Mouse (Mus musculus): ENCODE measurements around the gene Spata5. TPM values are rescaled to one million over a fixed set of nuclear protein-coding genes. Genes with fewer than 3 reads are reported as not detected.

Spata5 gene
- 41.2 and 52.8 TPM in 2 replicates for polyA plus RNA-seq (2014; fragmentation: Nextera tagmentation; extraction: Ambion mirVana)

DNA sequence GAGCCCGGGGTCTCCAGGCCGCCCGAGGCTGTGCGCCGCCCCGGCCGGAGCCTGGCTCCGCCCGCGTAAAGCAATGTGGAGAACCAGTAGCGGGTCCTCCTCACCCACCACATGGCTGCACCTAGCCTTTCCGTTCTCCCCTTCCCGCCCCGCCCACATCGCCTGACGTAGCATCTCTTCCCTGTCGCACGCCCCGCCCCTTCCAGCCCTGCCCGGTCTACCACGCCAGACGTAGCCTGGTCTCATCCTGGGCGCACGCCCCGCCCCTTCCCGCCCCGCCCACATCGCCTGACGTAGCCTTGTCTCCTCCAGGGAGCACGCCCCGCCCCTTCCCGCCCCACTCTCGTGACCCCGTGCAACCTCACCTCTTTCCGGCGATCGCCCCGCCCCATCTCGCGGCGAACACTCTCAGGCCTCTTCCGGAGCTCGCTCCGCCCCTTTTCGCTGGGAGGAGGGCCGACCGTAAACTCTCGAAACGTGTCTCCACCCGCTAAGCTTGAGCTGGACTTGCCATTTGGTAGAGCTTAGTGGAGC lies at the start of gene Spata5:
TSS of gene Spata5 (plus strand) at position 439 of the 534 bp plus-strand sequence.
- WGBS = 2% methylated on average over 50 of the region's 50 CpGs
- ATAC-seq (replicated peaks; ENCODE audit: low FRiP score) (peak; percentile 91), DNase-seq (ENCODE audit: low spot score) (peak; percentile 100)
- Histone ChIP-seq H3K36me3 (ENCODE audit: control insufficient read depth, insufficient read depth, low read length) (no peaks in the 10 kb centered on the region), H3K4me1 (replicated peaks; ENCODE audit: control insufficient read depth, insufficient read depth, low read length) (peaks cover 14% of the 10 kb centered on the region), H3K9ac (ENCODE audit: low read depth, low read length) (peak within 1 kb of the TSS; percentile 87), H3K27ac (ENCODE audit: low read depth, low read length) (peak within 1 kb of the TSS; percentile 86), H3K27me3 (replicated peaks; ENCODE audit: control insufficient read depth, insufficient read depth, low read length) (no peaks in the 10 kb centered on the region), H3K4me3 (ENCODE audit: low read depth, low read length) (peak within 1 kb of the TSS; percentile 75), H3K4me2 (peak within 1 kb of the TSS; percentile 93), H3K9me3 (ENCODE audit: control insufficient read depth, low read length) (no peaks in the 10 kb centered on the region)

- Histone ChIP-seq H3K4me1 (replicated peaks; ENCODE audit: control insufficient read depth, insufficient read depth, low read length) (no peaks in the 10 kb centered on the region), H3K9me3 (ENCODE audit: control insufficient read depth, low read length) (no peaks in the 10 kb centered on the region), H3K27ac (ENCODE audit: low read depth, low read length) (no peak overlapping the region), H3K4me3 (ENCODE audit: low read depth, low read length) (no peak overlapping the region), H3K9ac (ENCODE audit: low read depth, low read length) (no peak overlapping the region), H3K36me3 (ENCODE audit: control insufficient read depth, insufficient read depth, low read length) (no peaks in the 10 kb centered on the region), H3K4me2 (no peak overlapping the region), H3K27me3 (replicated peaks; ENCODE audit: control insufficient read depth, insufficient read depth, low read length) (no peaks in the 10 kb centered on the region)
- DNase-seq (ENCODE audit: low spot score) (no peak), ATAC-seq (replicated peaks; ENCODE audit: low FRiP score) (no peak)
- WGBS = 69% methylated on average over 4 of the region's 4 CpGs
These were observed 49.3 kb upstream of the Spata5 start for GRCm38 (mm10) chr3:37370407-37370806.

DNA sequence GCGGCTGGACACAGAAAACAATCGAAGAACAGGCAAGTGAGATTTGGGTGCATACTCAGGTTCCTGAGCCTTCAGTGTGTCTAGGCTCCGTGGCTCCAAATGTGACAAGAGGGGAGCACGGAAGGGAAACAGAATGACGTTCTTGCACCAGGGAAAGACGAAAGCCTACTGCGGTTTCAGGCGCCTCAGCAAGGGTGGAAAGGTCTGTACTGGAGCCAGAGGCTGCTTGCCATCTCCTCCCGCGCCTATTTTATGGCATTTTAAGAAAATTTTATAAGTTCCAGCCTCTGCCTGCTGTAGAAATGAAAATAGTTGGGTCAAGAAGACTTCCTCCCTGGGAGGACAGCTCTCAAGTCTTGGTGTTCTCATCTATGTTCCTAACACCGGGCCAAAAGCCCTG lies 46.0 kb upstream of the Spata5 start:
- Histone ChIP-seq H3K9me3 (ENCODE audit: control insufficient read depth, low read length) (no peaks in the 10 kb centered on the region), H3K4me2 (no peak overlapping the region), H3K36me3 (ENCODE audit: control insufficient read depth, insufficient read depth, low read length) (no peaks in the 10 kb centered on the region), H3K4me3 (ENCODE audit: low read depth, low read length) (no peak overlapping the region), H3K9ac (ENCODE audit: low read depth, low read length) (no peak overlapping the region), H3K27me3 (replicated peaks; ENCODE audit: control insufficient read depth, insufficient read depth, low read length) (no peaks in the 10 kb centered on the region), H3K4me1 (replicated peaks; ENCODE audit: control insufficient read depth, insufficient read depth, low read length) (no peaks in the 10 kb centered on the region), H3K27ac (ENCODE audit: low read depth, low read length) (no peak overlapping the region)
- no peak for DNase-seq (ENCODE audit: low spot score)
- ATAC-seq (replicated peaks; ENCODE audit: low FRiP score) = no peak
- WGBS = 87% methylated on average over 11 of the region's 11 CpGs

DNA sequence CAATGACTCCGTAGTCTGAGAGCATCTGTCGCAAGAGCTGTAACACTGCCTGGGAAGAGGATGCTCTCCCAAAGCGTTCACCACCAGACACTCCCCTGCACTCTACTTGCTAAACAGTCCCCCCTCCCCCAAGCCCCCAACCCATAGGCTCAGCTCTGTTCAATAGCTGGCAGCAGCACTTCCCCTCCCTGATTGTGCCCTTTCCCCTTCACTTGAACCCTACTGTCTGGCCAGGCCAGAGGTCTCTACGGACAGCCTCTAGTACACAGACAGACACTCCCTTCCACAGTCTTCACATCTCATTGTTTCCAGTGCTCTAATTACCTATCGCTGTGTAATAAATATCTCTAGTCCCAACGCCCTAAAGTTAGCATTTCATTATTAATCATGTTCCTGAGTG lies 41.8 kb upstream of the Spata5 start:
- H3K36me3 ChIP-seq (ENCODE audit: control insufficient read depth, insufficient read depth, low read length) = no peaks in the 10 kb centered on the region
- no peak overlapping the region for H3K9ac ChIP-seq (ENCODE audit: low read depth, low read length)
- ATAC-seq (replicated peaks; ENCODE audit: low FRiP score) = no peak
- no peaks in the 10 kb centered on the region for H3K27me3 ChIP-seq (replicated peaks; ENCODE audit: control insufficient read depth, insufficient read depth, low read length)
- H3K9me3 ChIP-seq (ENCODE audit: control insufficient read depth, low read length) = no peaks in the 10 kb centered on the region
- H3K4me1 ChIP-seq (replicated peaks; ENCODE audit: control insufficient read depth, insufficient read depth, low read length) = no peaks in the 10 kb centered on the region
- DNase-seq (ENCODE audit: low spot score) = no peak
- WGBS = 78% methylated on average over 6 of the region's 6 CpGs
- no peak overlapping the region for H3K4me2 ChIP-seq
- no peak overlapping the region for H3K4me3 ChIP-seq (ENCODE audit: low read depth, low read length)
- no peak overlapping the region for H3K27ac ChIP-seq (ENCODE audit: low read depth, low read length)

DNA sequence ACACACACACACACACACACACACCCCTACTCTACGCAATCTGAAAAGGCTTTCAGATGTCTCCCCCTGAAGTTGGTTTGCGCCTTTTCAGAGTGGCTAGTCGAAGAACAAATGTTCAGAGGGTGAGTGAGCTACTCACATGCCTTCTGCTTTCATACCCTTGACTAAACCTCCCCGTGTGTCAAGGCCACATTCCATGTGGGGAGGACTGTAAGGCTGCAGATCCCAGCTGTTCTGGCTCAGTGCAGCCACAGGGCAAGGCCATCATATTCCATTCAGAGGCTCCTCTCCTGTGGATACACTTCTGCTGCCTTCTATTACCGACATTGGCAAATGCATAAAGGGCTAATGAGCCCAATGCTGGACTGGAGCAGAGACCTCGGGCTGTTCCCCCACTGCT lies 41.3 kb upstream of the Spata5 start:
- no peak overlapping the region for H3K4me2 ChIP-seq
- no peaks in the 10 kb centered on the region for H3K4me1 ChIP-seq (replicated peaks; ENCODE audit: control insufficient read depth, insufficient read depth, low read length)
- no peaks in the 10 kb centered on the region for H3K27me3 ChIP-seq (replicated peaks; ENCODE audit: control insufficient read depth, insufficient read depth, low read length)
- H3K4me3 ChIP-seq (ENCODE audit: low read depth, low read length) = no peak overlapping the region
- no peaks in the 10 kb centered on the region for H3K36me3 ChIP-seq (ENCODE audit: control insufficient read depth, insufficient read depth, low read length)
- no peak overlapping the region for H3K27ac ChIP-seq (ENCODE audit: low read depth, low read length)
- H3K9me3 ChIP-seq (ENCODE audit: control insufficient read depth, low read length) = no peaks in the 10 kb centered on the region
- ATAC-seq (replicated peaks; ENCODE audit: low FRiP score) (no peak), DNase-seq (ENCODE audit: low spot score) (no peak)
- H3K9ac ChIP-seq (ENCODE audit: low read depth, low read length) = no peak overlapping the region
- WGBS = 80% methylated on average over 6 of the region's 6 CpGs

- ATAC-seq (replicated peaks; ENCODE audit: low FRiP score) (no peak), DNase-seq (ENCODE audit: low spot score) (no peak)
- no peaks in the 10 kb centered on the region for H3K4me1 ChIP-seq (replicated peaks; ENCODE audit: control insufficient read depth, insufficient read depth, low read length)
- H3K36me3 ChIP-seq (ENCODE audit: control insufficient read depth, insufficient read depth, low read length) = no peaks in the 10 kb centered on the region
- no peaks in the 10 kb centered on the region for H3K27me3 ChIP-seq (replicated peaks; ENCODE audit: control insufficient read depth, insufficient read depth, low read length)
- no peak overlapping the region for H3K4me2 ChIP-seq
- H3K27ac ChIP-seq (ENCODE audit: low read depth, low read length) = no peak overlapping the region
- H3K9me3 ChIP-seq (ENCODE audit: control insufficient read depth, low read length) = no peaks in the 10 kb centered on the region
- H3K4me3 ChIP-seq (ENCODE audit: low read depth, low read length) = no peak overlapping the region
- no peak overlapping the region for H3K9ac ChIP-seq (ENCODE audit: low read depth, low read length)
- WGBS = 75% methylated on average over 14 of the region's 14 CpGs
These were observed 40.5 kb upstream of the Spata5 start for GRCm38 (mm10) chr3:37379201-37379600.

DNA sequence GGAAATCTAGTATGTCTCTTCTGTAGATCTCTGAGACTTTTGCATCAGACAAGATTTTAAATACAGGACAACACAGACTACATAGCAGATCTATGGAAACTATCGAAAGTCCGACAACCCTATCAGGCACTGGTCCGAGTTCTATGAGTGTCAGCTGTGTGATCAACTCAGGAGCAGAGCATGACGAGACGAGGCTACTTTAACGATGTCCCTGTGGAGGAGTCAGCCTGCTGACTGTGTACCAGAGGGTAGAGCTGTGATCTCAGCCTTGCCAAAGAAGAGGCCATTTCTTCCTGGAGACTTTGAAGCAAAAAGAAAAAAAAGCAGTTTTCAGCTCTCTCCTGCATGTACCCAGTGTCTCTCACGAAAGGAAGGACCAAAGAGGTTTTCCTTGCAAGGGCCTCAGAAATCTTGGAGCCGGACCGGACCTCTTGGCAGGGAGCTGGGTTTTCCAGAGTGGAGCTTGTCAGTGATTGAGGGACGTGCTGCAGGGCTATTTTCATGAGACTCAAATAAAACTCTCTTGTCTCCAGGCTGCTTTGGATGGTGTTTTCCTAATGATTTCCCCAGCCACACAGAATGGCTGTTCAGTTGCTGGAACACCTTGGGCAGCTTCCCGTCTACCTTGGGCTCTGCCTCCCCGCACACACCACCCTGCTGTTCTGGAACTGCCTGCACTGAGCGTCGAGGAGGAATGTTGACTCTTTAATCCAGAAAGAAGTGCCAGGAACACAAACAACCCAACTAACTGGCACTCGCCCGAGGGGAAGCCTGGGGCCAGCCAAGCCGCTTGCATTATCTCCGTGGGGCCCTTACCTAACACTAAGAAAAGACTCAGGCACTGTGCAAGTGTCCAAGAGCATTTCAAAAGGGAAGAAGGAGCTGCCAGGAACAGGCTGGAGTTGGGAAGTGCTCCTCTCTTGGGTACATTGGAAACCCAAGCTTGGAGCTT lies 39.5 kb upstream of the Spata5 start:
- Histone ChIP-seq H3K27ac (ENCODE audit: low read depth, low read length) (no peak overlapping the region), H3K4me2 (no peak overlapping the region), H3K36me3 (ENCODE audit: control insufficient read depth, insufficient read depth, low read length) (no peaks in the 10 kb centered on the region), H3K9me3 (ENCODE audit: control insufficient read depth, low read length) (no peaks in the 10 kb centered on the region), H3K9ac (ENCODE audit: low read depth, low read length) (no peak overlapping the region), H3K4me1 (replicated peaks; ENCODE audit: control insufficient read depth, insufficient read depth, low read length) (no peaks in the 10 kb centered on the region), H3K27me3 (replicated peaks; ENCODE audit: control insufficient read depth, insufficient read depth, low read length) (no peaks in the 10 kb centered on the region), H3K4me3 (ENCODE audit: low read depth, low read length) (no peak overlapping the region)
- 73% methylated on average over 18 of the region's 18 CpGs for WGBS
- DNase-seq (ENCODE audit: low spot score) (no peak), ATAC-seq (replicated peaks; ENCODE audit: low FRiP score) (no peak)

DNA sequence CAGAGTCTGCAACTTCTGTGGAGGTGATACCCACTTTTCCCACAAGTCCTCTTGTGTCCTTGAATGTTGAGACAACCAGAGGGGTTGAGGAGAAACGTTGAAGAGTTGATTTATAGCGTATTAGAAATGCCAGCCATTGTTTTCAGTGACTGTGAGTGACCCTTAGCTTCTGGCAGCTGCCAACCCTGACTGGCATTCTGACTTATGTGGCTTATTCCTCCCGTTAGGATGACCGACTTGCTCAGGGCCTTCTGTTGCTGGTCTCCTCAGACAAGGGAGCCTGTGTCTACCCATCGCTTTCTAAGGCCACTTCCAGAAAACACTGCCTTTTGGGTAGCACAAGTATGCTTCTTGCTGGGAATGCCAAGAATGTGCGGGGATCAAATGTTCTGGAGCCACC lies 38.2 kb upstream of the Spata5 start:
- H3K4me1 ChIP-seq (replicated peaks; ENCODE audit: control insufficient read depth, insufficient read depth, low read length) = no peaks in the 10 kb centered on the region
- no peak overlapping the region for H3K4me2 ChIP-seq
- 70% methylated on average over 6 of the region's 6 CpGs for WGBS

More for the DNA sequence above, 38.2 kb upstream of the Spata5 start:
- Histone ChIP-seq H3K36me3 (ENCODE audit: control insufficient read depth, insufficient read depth, low read length) (no peaks in the 10 kb centered on the region), H3K9me3 (ENCODE audit: control insufficient read depth, low read length) (no peaks in the 10 kb centered on the region), H3K4me3 (ENCODE audit: low read depth, low read length) (no peak overlapping the region), H3K27ac (ENCODE audit: low read depth, low read length) (no peak overlapping the region), H3K27me3 (replicated peaks; ENCODE audit: control insufficient read depth, insufficient read depth, low read length) (no peaks in the 10 kb centered on the region), H3K9ac (ENCODE audit: low read depth, low read length) (no peak overlapping the region)
- ATAC-seq (replicated peaks; ENCODE audit: low FRiP score) (no peak), DNase-seq (ENCODE audit: low spot score) (no peak)
